Mouse (Mus musculus): Measurements from ENCODE around the gene Tln1. TPM values are rescaled to one million over a fixed set of nuclear protein-coding genes. Genes with fewer than 3 reads are reported as not detected.
"Not testable (repeated sequence)": the region's sequence is repeated elsewhere in the genome, so short reads cannot be mapped to it uniquely, and the experiment has no call there.

Tln1 gene
- total RNA-seq (2021): 10 to 100 TPM; 35.8 to 42.1 TPM
- long read RNA-seq, full-length matches to known transcripts: 14 of 48 reads
- long read RNA-seq, partial matches to known transcripts: 23 of 48 reads
- long read RNA-seq, other reads (novel, unspliced or antisense): 11 of 48 reads

GRCm38 (mm10) chr4:43561997-43562768 is at the start of gene Tln1, which contains the start of gene Creb3:
Gene Tln1 (minus strand): TSS chr4:43562691.
Gene Creb3 (plus strand): TSS chr4:43562332.
- DNase-seq (ENCODE audit: low spot score in 2 of 2): peak; percentile 95 to 98

- no peak for DNase-seq (ENCODE audit: low spot score in 2 of 2)
Observed at GRCm38 (mm10) chr4:43604751-43605685, 42.5 kb upstream of the Tln1 start.

GRCm38 (mm10) chr4:43604099-43604498 is 41.6 kb upstream of the Tln1 start:
- no peak for DNase-seq (ENCODE audit: low spot score in 2 of 2)

- no peak for DNase-seq (ENCODE audit: low spot score in 2 of 2)
Observed at GRCm38 (mm10) chr4:43600195-43600934, 37.9 kb upstream of the Tln1 start.

- no peak for DNase-seq (ENCODE audit: low spot score in 2 of 2)
Observed at GRCm38 (mm10) chr4:43598650-43599380, 36.3 kb upstream of the Tln1 start.

- no peak for DNase-seq (ENCODE audit: low spot score in 2 of 2)
Observed at GRCm38 (mm10) chr4:43598200-43598599, 35.7 kb upstream of the Tln1 start.

GRCm38 (mm10) chr4:43596597-43596996 is 34.1 kb upstream of the Tln1 start:
- not testable (repeated sequence) for DNase-seq (ENCODE audit: low spot score in 2 of 2)

- DNase-seq (ENCODE audit: low spot score in 2 of 2): no peak
Observed at GRCm38 (mm10) chr4:43593453-43593852, 31.0 kb upstream of the Tln1 start.

GRCm38 (mm10) chr4:43591961-43592360 is 29.5 kb upstream of the Tln1 start:
- no peak for DNase-seq (ENCODE audit: low spot score in 2 of 2)

GRCm38 (mm10) chr4:43591543-43591942 is 29.1 kb upstream of the Tln1 start:
- no peak for DNase-seq (ENCODE audit: low spot score in 2 of 2)

GRCm38 (mm10) chr4:43587681-43588080 is 25.2 kb upstream of the Tln1 start:
- DNase-seq (ENCODE audit: low spot score in 2 of 2): no peak

- DNase-seq (ENCODE audit: low spot score in 2 of 2): no peak
Observed at GRCm38 (mm10) chr4:43586411-43586810, 23.9 kb upstream of the Tln1 start.

GRCm38 (mm10) chr4:43585682-43586081 is 23.2 kb upstream of the Tln1 start:
- no peak for DNase-seq (ENCODE audit: low spot score in 2 of 2)

- no peak for DNase-seq (ENCODE audit: low spot score in 2 of 2)
Observed at GRCm38 (mm10) chr4:43584444-43585416, 22.2 kb upstream of the Tln1 start, which contains the start of gene Msmp. Gene Msmp (minus strand): TSS chr4:43584494.

- DNase-seq (ENCODE audit: low spot score in 2 of 2): no peak
Observed at GRCm38 (mm10) chr4:43583421-43583820, 20.9 kb upstream of the Tln1 start.

GRCm38 (mm10) chr4:43582241-43582640 is 19.8 kb upstream of the Tln1 start:
- DNase-seq (ENCODE audit: low spot score in 2 of 2): no peak

GRCm38 (mm10) chr4:43581381-43581780 is 18.9 kb upstream of the Tln1 start:
- DNase-seq (ENCODE audit: low spot score in 2 of 2): no peak

GRCm38 (mm10) chr4:43580721-43581120 is 18.2 kb upstream of the Tln1 start:
- no peak for DNase-seq (ENCODE audit: low spot score in 2 of 2)

GRCm38 (mm10) chr4:43579731-43580130 is 17.2 kb upstream of the Tln1 start:
- DNase-seq (ENCODE audit: low spot score in 2 of 2): no peak
